Mouse (Mus musculus): ENCODE measurements around the gene Trim21. TPM values are rescaled to one million over a fixed set of nuclear protein-coding genes. Genes with fewer than 3 reads are reported as not detected.

Trim21 gene
- polyA plus RNA-seq, 1 experiment, result 2.4 TPM

GRCm38 (mm10) chr7:102514144-102514543, 51.1 kb downstream of the Trim21 start:
- no peak for TF ChIP-seq GATA1 (IDR thresholded peaks at IDR 0.05; ENCODE audit: low read length)

GRCm38 (mm10) chr7:102512814-102513435, 52.4 kb downstream of the Trim21 start:
- TF ChIP-seq GATA1 (IDR thresholded peaks at IDR 0.05; ENCODE audit: low read length), result no peak

GRCm38 (mm10) chr7:102511927-102512326, 53.4 kb downstream of the Trim21 start:
- TF ChIP-seq GATA1 (IDR thresholded peaks at IDR 0.05; ENCODE audit: low read length), result no peak

GRCm38 (mm10) chr7:102509726-102510125, 55.6 kb downstream of the Trim21 start:
- TF ChIP-seq GATA1 (IDR thresholded peaks at IDR 0.05; ENCODE audit: low read length), result no peak

- TF ChIP-seq GATA1 (IDR thresholded peaks at IDR 0.05; ENCODE audit: low read length), result no peak
Observed at GRCm38 (mm10) chr7:102508666-102509065, 56.6 kb downstream of the Trim21 start.

GRCm38 (mm10) chr7:102508066-102508465, 57.2 kb downstream of the Trim21 start:
- no peak for TF ChIP-seq GATA1 (IDR thresholded peaks at IDR 0.05; ENCODE audit: low read length)

Other genes with a start within 250 kb of the Trim21 start
- 96.3 and 156 TPM in 2 replicates for gene Rrm1, start 123.8 kb downstream of the Trim21 start, polyA plus RNA-seq (2012)
- gene Olfr543, start 83.8 kb downstream of the Trim21 start, polyA plus RNA-seq (2012), result not detected in 2 replicates
- not detected in 2 replicates for gene Olfr544, start 77.2 kb downstream of the Trim21 start, polyA plus RNA-seq (2012)
- gene Olfr545, start 65.9 kb downstream of the Trim21 start, polyA plus RNA-seq (2012), result not detected in 2 replicates
- not detected in 2 replicates for gene Olfr547, start 30.7 kb downstream of the Trim21 start, polyA plus RNA-seq (2012)
- not detected in 2 replicates for gene Olfr548-ps1, start 24.6 kb downstream of the Trim21 start, polyA plus RNA-seq (2012)
- not detected in 2 replicates for gene Olfr549, start 15.6 kb downstream of the Trim21 start, polyA plus RNA-seq (2012)
- not detected in 2 replicates for gene Olfr550, start 6.0 kb upstream of the Trim21 start, polyA plus RNA-seq (2012)
- not detected in 2 replicates for gene Olfr551, start 26.4 kb upstream of the Trim21 start, polyA plus RNA-seq (2012)
- not detected in 2 replicates for gene Olfr552, start 32.3 kb upstream of the Trim21 start, polyA plus RNA-seq (2012)
- gene Olfr553, start 52.7 kb upstream of the Trim21 start, polyA plus RNA-seq (2012), result not detected in 2 replicates
- not detected in 2 replicates for gene Olfr554, start 72.9 kb upstream of the Trim21 start, polyA plus RNA-seq (2012)
- not detected in 2 replicates for gene Olfr555, start 93.3 kb upstream of the Trim21 start, polyA plus RNA-seq (2012)
- gene Olfr556, start 99.4 kb upstream of the Trim21 start, polyA plus RNA-seq (2012), result not detected in 2 replicates
- gene Trim68, start 121.8 kb upstream of the Trim21 start, polyA plus RNA-seq (2012), result 1.8 and 1.9 TPM in 2 replicates
- gene Olfr557, start 130.4 kb upstream of the Trim21 start, polyA plus RNA-seq (2012), result not detected in 2 replicates
- not detected in 2 replicates for gene Olfr558, start 136.7 kb upstream of the Trim21 start, polyA plus RNA-seq (2012)
- not detected in 2 replicates for gene Olfr33, start 153.6 kb upstream of the Trim21 start, polyA plus RNA-seq (2012)
- not detected in 2 replicates for gene Olfr559, start 162.0 kb upstream of the Trim21 start, polyA plus RNA-seq (2012)
- not detected in 2 replicates for gene Olfr560, start 193.9 kb upstream of the Trim21 start, polyA plus RNA-seq (2012)
- gene Olfr78, start 194.0 kb upstream of the Trim21 start, polyA plus RNA-seq (2012), result not detected in 2 replicates
- gene Olfr561, start 205.7 kb upstream of the Trim21 start, polyA plus RNA-seq (2012), result not detected in 2 replicates
- gene Olfr564, start 238.0 kb upstream of the Trim21 start, polyA plus RNA-seq (2012), result not detected in 2 replicates

All from G1E-ER4 (cell line).